Mouse (Mus musculus) ovary, postnatal 14 days (tissue): ENCODE measurements at regions not wholly inside any gene's neighbourhood (a gene's known extent, or its start where the extent isn't known, plus 50 kb on each side); places are given as distances from the start of the nearest gene placed in this dataset.

Experiments used
- DNase-seq: peaks from one replicate; pipeline ENCODE4 v3.0.0; 2022; ENCODE audit warnings: low spot score

GRCm38 (mm10) chr7:36352761-36353160, 345.2 kb upstream of the Tshz3 start:
- DNase-seq, result no peak

DNA sequence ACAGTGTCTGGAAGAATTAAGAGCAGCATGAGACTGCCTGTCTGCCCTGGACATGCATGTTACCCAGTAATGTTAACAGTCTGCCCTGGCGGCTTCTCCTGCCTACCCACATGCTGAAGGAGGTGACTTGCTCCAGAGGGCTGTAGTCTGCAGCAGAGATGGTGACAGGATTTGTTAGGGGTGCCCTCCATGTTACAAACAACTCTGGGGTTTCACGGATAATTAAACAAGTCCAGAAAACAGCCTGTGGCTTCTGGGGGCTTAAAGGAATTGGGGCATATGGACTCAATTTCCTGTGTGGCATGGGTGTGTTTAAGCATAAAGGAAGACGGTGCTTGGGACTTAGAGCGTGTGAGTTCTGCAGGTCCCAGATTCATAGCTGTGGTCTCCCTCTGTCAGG, 347.3 kb upstream of the Tshz3 start:
- no peak for DNase-seq

GRCm38 (mm10) chr7:36348195-36348594, 349.7 kb upstream of the Tshz3 start:
- DNase-seq, result no peak

- DNase-seq, result no peak
These were observed 363.1 kb upstream of the Tshz3 start for GRCm38 (mm10) chr7:36334857-36335256.

DNA sequence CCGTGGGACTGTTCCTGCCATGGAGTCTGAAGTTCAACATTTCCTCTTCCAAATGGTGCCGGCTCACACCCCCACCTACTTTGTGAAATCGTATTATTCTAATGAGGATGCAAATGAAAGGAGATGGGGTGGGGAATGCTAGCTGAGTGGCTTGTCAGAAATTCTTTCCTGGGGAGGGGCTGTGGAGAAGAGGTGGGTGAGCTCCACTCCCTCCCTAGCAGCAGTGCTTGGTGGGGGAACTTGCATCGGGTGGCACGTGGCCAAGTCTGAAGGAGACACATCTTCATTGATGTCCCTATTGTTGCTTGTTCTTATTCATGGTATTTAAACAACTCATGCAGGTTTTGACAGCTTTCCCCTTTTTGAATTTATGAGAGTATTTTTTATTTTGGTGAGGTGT, 363.8 kb upstream of the Tshz3 start:
- no peak for DNase-seq

- no peak for DNase-seq
These were observed 365.3 kb upstream of the Tshz3 start for GRCm38 (mm10) chr7:36332633-36333032.

DNA sequence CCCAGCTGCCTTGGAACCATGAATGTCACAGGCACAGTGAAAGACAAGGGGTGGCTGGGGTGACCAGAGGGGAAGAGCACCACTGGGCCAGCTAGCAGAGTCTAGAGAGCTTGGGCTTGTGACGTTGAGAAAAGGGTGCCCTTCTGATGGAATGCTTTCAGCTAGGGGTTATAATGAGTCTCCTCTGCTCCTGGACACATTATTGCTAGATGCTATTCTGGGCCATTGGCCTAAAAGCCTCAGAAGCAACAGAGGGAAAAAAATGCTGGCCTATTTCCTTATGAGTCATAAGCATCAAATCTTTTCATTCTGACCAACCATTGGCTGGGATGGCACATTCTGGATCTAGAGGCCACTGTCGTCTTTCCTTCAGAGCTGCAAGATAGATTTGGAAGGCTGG, 369.8 kb upstream of the Tshz3 start:
- DNase-seq, result no peak

DNA sequence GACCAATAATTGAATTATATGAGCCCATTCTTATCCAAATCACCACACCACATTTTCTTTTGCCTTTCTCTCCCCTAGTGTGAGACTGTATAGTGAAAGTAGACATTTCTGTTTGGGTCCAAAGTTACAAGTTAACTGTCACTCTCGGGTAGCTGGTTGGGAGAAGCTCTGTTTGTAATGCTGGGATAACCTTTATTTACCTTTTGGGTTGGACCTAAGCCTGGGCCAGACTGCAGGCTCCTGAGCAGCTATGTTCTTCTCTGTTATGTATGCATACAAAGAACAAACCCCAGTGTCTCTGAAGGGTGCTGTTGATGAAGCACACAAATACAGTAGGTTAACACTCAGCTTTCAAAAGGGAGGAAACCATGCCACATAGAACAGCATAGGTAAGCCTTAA, 373.9 kb upstream of the Tshz3 start:
- DNase-seq, result no peak

DNA sequence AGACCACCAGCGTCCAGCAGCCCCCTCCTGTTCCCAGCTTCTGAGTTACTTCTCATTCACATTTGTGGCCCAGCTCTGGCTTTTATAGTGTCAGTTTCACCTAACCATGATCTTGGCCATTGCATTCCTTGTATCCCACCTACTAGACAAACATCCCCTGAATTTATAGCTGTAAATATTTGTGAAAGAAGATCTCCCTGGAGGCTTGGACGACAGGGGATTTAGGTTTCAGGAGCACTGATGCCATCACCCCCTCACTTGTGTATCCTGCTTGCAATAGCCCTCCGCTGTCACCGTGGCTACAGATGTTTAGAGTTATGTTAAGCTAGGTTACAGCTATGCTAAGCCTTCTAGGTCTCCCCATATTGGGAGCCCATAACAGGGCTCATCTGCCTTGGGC, 375.7 kb upstream of the Tshz3 start:
- DNase-seq, result no peak

DNA sequence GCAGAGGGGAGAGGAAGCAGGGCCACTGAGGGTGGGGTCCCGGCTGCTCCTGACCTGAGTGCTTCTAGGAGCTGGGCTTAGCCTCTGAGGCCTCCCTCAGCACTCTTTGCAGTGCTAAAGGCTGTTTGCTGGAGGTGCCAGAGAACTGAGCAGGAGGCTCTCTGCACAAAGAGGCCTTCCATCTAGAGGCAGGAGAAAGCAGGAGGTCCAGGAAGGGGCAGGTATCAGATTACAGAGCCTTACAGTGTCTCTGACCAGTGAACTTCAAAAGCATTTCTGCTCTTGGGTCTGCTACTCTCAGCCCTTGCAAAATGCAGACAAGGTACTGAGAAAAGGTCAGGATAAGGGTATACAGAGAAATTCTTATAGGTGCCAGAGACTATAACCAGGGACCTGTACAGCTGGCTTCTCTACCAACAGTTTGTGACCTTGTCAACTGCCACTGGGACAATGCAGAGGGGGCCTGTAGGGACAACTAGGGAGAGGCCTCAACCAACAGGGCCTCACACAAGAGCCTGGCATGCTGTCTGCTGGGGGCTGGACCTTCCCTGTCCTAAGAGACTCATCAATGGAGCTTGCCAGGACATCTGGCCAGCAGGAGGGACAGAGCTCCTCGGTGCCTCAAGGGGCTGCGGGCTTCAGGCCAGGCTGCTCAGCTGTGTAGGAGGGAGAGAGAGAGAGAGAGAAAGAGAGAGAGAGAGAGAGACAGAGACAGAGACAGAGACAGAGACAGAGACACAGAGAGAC, 380.3 kb upstream of the Tshz3 start:
- DNase-seq, result peak; percentile 58

DNA sequence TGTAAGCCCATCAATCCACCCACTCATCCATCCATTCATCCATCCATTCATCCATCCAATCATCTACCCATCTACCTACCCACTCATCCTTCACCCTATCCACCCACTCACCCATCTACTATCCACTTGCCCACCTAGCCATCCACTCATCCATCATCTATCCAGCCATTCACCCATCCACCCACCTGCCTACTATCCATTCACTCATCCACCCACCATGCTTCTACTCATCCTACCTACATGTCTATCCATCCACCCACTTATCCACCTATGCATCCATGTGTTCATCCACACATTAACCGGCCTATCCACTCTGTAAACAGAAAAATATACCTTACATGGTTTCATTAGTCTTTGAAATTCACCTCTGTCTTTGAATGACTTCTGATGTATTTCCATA, 384.2 kb upstream of the Tshz3 start:
- DNase-seq, result no peak

DNA sequence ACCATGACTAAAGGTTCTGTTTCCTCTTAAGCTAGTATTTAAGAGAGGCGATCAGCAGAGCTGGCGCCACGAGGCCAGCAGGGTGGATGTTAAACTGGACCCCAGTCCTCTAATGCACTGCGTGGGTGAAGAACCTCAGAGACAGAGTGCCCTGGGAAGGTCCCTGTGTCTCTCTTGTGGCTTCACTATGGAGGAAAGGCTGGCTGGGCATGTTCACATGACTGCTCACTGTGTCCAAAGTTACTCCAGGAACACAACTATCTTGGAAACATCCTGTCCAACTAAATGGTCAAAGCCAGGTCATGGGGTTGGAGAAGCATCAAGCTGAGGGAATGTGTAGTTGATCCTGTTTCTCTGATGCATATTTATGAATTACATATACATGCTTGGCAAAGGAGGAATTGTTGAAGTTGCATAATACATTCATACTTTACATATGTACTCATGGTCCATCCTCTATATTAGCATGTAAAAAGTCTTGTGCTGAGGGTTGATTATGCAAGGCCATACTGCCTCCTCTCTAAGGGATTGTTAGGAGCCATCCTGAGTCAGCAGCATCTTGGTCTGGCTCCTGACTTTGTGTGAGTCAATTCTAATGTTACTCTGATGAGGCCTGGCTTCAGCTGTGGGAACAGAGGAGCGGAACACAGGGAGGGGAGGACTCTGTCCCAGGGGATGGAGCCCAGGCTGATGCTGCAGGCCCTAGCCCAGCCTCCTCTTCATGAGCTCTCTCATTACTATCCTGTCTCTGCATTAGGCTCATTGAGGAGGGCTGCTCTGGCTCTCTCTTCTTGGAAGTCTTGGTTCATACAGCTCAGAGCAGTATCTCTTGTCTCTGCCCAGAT, 387.9 kb upstream of the Tshz3 start:
- DNase-seq, result no peak

GRCm38 (mm10) chr7:36308726-36309125, 389.2 kb upstream of the Tshz3 start:
- DNase-seq, result no peak

DNA sequence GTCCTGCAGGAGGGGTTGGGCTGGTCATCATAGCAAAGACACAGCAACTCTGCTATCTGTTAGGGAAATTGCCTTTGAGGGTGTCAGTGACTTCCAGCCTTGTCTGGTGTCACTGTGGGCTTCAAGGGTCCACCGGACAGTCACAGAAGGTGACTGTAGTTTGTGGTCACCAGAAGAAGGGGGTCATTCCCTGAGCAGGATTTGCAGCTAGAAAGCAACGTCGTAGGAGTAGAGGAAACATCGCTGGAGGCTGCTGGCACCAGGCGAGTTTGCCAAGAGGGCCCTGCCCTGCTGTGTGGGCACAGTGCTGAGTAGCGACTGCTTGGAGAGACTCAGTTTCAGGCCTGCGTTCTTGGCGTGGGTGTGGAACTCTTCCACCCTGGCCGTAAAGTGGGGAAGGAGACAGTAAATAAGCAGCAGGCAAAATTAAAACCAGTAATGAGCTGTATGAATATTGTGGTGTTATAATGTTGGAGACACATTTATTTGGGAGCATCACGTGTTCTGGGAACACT, 389.8 kb upstream of the Tshz3 start:
- DNase-seq, result no peak

DNA sequence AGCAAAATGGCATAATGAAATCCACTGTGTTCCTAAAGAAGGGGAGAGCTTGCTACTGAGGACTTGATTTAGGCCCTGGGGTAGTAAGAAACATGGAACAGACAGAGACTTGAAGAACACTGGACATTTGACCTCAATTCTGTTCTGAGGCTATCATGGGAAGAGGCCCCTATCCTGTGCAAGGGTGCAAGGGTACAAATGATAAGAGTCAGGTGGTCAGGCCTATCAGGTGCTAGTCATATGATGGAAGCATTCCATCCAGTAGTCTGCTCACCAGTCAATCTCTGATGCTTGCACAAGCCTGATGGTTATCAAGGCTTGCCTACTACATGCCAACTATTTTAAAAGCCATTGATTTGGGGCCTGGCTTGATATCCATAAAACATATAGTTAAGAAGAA, 420.6 kb upstream of the Tshz3 start:
- DNase-seq, result no peak

GRCm38 (mm10) chr7:36268966-36269365, 429.0 kb upstream of the Tshz3 start:
- no peak for DNase-seq

DNA sequence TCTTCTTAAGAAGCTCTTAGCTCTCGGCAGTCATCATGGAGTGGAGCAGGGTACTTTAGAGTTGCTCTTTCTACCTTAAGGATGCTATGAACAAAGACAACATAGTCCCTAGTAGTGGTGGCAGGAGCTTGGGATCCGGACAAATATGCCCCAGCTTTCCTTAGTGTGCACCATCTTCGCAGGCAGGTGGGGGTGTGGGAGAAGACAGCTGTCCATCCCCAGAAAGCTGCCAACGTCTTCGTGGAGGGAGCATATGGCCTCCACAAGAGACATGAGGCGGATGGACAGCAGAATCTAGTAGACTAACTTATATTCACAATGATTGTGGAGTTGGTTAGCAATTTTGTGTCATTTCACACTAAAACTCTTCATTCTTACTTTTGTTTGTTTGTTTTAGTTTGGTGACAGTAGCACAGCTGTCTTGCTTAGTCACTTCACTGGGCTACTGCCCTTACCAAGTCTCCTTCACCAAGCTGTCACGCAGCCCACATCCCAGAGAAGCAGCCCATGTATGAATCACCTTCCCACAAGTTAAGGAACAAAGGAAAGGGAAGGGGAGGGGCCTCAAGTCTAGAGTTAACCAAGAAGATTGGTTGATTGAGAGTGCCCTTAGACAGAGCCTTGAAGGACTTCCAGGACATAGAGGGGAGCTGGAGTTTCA, 432.6 kb upstream of the Tshz3 start:
- DNase-seq, result no peak

GRCm38 (mm10) chr7:36262124-36262710, 435.7 kb upstream of the Tshz3 start:
- DNase-seq, result no peak

DNA sequence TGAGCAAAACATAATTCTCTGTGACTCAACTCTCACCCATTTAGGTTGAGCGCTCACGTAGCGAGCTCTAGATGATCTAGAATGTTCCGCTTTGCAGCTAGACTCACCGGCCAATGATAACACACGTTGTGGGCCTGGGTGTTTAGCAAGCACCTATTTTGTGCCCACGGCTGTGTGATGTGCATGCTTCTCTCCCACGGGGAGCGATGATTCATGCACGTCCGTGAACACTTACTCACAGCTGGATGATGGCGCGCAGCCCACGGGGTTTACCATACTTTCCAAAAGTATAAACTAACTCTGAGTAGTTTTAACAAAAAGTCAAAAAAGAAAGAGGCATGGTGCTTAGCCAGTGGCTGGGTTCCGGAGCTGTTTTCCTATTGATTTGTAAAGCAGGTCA, 440.8 kb upstream of the Tshz3 start:
- no peak for DNase-seq

GRCm38 (mm10) chr7:36247356-36247755, 444.6 kb upstream of the Zfp507 start:
- DNase-seq, result peak; percentile 46

GRCm38 (mm10) chr7:36236673-36237072, 433.9 kb upstream of the Zfp507 start:
- DNase-seq, result no peak

GRCm38 (mm10) chr7:36229031-36229430, 426.2 kb upstream of the Zfp507 start:
- DNase-seq, result no peak
